Mouse (Mus musculus): ENCODE results near the gene Slc9b2.

The Slc9b2 gene

DNA sequence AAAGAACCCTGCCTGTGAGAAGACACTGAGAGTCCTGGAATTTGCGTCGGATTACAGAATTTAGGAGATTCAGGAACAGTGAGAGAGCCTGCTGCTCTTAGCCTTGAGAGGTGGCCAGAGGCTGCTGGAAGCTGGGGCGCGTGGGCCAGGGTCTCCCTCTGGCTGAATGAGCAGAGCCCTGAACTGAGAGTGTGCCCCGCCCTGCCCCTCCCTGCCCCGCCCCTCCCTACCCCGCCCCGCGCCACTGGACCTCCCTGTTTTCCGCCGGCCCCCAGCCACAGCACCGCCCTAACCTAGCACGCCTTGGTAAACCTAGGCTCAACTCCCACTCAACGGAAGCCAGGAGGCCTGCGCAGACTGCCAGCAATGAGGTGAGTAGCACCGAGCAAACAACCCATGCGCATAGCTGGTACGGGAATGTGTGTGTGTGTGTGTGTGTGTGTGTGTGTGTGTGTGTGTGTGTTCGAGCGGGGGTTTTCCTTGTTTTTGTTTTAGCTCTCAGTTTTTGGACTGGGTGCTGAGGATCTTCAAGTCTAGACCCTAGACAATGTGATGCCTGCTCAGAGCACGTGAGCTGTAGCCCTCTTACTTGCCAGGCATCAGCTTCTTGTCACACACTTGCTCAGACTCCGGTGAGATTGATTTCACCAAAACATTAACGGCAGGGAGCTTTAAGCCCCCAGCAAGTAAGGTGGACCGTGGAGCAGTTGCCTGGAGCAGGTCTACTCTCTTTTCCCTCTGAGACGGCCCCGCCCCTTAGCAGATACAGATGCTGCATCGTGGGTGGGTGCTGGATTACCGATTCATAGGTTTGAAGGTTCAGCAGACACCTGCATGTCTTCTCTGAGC is at the start of gene Slc9b2:
TSS of gene Slc9b2 (plus strand) at position 290 of the 849 bp plus-strand sequence.
- DNase-seq (ENCODE audit: low spot score): peak; percentile 59

DNA sequence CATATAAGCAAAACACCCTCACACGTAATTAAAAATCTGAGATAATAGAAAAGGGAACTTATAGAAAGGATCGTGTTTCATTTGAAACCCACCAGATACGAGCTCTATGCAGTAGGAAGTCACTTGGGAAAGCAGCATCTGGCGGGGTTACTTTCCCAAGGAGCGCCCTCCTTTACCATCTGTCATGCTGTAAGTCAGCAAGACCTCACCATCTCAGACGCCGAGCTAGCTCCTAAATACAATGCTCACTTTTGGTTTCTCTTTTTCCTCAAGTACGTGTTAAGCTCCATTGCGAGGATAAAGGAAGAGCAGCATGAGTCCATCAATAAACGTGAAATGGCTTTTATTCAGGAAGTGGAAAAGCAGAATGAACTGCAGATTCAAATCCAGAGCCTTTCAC is 48.6 kb upstream of the Slc9b2 start:
- DNase-seq (ENCODE audit: low spot score): no peak

DNA sequence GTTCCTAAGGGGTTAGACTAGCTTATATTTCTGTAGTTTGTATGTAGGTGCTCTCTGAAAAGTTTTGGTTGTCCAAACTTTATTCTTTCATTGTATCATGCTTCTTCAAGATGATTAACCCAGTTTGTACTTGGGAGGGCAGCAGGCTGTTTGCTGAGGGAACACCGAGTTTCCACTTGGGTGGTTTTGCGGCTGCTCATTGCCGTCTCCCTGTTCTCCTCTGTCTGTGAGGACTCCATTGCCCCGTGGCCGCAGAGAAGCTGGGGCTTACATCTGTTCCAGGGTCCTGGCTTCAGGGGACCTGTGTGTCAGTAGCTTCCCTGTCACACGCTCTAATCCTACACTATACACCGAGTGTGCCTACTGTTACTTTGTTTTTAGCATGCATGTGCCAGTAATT is 47.3 kb upstream of the Slc9b2 start:
- DNase-seq (ENCODE audit: low spot score): no peak

DNA sequence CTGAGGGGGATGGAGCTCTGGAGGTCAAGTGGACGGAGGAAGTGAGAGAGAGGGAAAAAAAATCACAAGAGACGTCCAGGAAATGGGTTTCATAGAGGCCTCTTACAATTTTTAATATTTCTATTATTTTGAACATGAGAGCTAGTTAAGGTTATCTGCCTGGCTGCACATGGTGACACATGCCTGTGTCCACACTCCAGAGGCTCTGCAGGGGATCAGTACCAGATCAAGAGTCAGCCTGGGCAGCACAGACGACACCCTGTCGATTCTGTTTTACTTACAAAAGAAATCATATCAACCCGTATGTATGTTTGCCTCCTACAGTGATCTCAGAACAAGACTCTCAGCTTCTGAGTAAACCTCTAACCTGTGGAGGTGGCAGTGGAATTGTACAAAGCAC is 38.9 kb upstream of the Slc9b2 start:
- DNase-seq (ENCODE audit: low spot score): no peak

DNA sequence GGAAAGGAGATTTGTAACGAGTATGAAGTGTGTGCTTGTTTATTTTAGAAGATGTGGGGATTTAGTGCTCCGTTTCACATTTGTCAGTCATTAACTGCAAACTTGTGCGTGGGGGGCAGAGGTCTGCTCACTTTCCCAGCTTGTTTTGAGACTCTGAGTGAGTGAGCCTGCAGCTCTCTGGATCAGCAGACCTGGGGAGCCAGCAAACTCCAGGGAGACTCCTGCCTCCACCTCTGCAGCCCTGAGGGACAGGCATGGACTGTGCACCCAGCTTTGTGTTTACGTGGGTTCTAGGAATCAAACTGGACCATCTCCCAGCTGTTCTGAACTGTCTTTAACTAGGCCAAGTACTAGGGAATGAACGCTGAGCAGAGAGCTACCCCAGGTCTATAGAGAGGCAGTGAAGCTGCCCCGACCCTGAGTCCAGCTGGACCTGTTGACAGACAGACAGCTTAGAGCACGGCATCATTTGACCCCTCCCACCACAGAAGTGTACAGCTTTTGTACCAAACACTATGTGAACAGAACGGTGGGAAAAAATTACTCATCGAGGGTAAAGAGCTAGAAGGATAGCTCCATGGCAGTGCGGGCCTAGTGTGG is 38.0 kb upstream of the Slc9b2 start:
- no peak for DNase-seq (ENCODE audit: low spot score)

DNA sequence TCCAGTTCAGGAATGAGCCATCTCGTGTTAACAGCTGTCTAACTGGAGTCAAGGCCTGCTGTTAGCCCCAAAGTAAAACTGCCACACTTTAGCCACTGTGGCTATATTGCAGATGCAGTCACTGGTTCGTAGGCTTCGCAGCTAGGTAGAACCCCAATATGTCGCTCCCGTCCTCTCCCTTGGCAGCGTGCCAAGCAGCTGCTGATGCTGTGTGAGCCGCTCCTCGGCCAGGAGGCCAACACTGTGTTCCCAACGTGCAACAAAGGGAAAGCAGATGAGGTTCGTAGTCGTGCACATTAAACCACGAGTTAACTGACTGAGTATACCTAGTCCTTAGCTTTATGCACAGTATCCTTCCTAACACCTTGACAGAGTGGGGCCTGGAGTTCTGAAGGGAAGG is 34.9 kb upstream of the Slc9b2 start:
- no peak for DNase-seq (ENCODE audit: low spot score)

DNA sequence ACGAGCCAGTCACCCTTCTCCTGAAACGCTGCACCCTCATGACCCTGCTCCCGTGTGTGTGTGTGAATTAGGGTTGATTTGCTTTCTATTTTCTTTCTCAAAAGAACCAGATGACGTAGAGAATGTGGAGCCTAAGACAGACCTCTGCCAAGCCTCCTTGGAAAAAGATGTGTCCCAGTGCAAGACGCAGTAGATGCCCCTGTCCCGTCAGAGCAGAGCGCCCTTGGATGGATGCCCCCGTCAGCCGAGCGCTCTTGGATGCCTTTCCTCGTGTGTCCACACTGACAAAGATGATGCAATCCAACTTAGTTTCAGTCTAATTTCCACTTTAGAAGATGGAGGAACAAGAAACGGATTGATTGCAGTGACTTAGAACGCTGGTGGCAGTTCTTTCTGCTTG is 34.5 kb upstream of the Slc9b2 start:
- DNase-seq (ENCODE audit: low spot score): no peak

DNA sequence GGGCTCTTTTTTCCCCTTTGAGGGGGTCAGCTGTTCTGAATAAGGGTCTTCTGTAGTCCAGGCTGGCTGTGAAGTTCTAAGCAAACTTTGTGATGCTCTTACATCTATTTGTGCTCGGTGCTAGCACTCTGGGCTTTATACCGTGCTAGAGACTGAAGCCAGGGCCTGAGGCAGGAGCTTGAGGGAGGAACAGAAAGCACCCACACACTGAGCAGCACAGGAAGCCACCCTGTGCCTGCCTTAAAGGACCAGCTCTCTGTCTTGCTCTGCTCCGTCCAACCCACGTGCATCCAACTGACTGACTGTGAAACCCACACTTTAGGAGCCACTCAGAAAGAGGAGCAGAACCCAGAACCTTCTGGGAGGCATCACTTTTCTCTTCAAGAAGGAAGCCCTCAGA is 27.3 kb upstream of the Slc9b2 start:
- no peak for DNase-seq (ENCODE audit: low spot score)

DNA sequence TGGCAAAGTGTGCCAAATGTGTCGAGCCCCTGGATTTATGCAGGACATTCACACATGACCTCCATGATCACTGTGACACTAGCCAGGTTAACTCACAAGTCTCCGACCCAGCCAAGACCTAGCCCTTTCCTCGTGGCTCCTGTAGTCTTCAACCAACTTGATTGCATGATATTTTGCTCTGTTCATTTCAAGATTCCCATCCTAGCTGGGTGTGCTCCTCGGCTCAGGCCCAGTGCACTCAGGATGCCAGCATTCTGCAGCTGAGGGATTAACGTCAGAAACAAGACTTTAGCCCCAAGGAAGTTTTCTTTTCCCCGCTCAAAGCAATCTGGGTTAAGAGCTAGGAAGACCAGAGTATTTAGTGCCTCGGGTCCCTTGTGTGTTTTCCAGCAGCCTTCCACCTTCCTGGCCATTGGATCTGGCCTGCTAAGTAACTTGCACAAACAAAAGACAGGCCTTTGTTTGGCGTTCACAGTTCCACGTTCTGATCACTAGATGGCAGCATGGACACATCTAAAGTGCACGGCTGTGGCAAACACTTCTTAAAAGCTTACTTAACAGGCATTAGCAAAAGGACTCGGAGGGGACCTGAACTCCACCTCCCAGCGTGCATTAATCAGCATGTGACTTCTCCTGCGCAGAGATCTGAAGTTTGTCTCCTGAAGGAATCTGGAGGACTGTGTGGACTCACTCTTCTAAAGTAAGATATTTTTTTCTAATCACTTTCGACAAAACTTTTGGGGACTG is 26.7 kb upstream of the Slc9b2 start, which contains the start of gene Bdh2:
TSS of gene Bdh2 (plus strand) at position 553 of the 747 bp plus-strand sequence.
- peak; percentile 98 for DNase-seq (ENCODE audit: low spot score)

DNA sequence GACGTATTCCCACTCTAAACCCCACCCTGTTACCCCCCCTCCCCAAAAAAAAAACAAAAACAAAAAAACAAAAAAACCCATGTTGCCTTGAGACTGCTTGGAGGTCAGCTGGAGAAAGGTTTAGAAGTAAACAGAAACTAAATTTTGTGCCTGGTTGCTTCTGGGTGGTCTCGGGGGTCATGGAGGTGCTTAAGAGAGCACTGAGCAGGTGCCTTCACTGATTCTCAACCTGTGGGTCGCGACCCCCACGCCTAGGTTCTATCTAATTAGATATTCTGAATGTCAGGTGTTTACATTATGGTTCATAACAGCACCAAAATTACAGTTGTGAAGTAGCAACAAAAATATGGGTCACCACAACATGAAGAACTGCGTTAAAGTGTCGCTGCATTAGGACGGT is 25.8 kb upstream of the Slc9b2 start:
- no peak for DNase-seq (ENCODE audit: low spot score)

DNA sequence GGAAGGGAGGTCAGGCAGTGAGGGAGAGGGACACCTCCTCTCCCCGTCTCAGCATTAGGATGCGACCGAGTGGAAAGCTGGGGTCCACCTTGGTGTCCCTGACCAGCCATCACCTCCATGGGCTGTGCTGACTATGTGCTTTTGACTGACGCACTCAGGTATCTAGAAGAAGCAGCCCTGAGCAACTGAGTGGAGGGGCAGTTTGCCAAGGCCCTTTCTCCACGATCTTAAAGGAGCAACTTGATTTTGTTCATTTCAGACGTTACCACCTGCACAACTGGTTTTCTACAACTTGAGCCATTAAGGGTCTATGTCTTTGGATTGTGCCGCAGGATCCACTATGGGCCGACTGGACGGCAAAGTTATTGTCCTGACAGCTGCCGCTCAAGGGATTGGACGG is 22.2 kb upstream of the Slc9b2 start:
- no peak for DNase-seq (ENCODE audit: low spot score)

DNA sequence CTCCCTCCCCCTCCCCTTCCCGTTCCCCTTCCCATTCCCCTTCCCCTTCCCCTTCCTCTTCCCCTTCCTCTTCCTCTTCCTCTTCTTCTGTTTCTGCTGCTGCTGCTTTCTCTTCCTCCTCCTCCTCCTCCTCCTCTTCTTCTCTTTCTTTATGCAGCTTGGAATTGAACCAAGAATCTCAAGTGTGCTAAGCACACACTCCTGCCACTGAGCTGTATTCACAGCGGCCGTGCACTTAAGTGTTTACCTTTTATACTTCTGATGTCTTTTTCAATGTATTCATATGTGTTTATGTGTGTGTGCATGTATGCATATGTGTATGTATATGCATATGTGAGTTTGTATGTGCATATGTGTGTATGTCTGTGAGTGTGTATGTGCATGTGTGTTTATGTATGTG is 21.7 kb upstream of the Slc9b2 start:
- DNase-seq (ENCODE audit: low spot score): no peak

DNA sequence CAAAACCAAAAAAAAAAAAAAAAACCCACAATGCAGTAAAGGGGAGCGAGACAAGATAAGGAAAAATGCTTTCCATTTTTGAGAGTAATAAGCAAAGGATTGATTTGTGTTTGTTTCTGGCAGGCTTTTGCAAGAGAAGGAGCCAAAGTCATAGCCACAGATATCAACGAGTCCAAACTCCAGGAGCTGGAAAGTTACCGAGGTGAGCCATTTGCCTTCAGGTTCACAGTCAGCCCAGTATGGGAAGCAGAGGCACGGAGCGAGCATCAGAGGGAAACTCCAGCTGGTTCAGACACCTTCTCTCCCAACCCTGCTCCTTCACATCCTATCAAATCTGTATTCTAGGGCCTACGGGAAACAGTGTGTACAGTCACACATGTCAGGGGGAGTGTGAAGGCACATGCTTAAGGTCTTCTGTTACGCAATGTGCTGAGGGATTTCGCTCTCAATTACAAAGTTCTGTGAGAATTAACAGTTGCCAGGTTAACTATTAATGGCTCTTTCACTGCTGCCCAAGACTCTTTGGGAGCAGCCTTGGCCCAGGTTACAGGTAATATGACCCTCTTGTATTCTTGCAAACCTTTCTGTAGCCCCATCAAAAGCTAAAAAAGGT is 19.3 kb upstream of the Slc9b2 start:
- no peak for DNase-seq (ENCODE audit: low spot score)

DNA sequence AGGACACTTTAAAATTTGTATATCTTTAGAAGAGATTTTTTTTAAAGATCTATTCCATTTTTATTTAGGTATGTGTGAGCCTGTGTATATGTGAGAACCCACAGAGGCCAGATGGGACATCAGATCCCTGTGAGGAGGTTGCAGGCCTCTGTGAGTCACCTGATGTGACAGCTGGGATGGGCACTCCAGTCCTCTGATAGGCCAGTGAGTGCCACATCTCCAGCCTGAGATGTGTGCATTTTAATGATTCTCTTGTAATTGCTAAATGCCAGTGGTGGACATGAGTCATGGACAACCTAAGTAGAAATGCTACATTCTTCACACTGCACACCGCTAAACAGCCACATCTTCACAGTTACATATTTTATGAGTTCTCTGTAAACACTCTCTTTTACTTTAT is 18.4 kb upstream of the Slc9b2 start:
- no peak for DNase-seq (ENCODE audit: low spot score)

DNA sequence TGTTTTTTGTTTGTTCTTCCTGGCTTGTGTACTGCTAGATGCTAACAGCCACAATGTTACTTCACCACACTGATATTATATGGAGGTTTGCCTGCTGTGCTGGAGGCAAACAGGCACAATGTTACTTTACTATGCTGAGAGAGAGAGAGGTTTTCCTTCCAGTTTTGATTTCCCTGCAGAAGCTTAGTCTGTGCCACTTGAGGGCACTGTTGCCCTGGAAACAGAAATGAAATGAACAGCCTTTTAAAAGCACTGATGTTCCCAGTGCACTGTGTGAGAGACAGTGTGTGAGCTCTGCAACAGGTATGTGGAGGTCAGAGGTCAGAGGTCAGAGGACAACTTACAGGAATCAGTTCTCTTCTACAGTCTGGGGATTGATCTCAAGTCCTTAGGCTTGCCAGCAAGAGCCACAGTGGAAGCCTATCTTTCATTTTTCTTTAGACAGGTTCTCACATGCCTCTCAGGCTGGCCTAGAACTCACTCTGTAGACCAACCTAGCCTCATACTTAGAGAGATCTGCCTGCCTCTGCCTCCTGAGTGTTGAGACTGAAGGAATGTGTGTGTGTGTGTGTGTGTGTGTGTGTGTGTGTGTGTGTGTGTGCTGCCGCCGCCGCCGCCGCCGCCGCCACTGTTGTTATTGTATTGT is 17.1 kb upstream of the Slc9b2 start:
- peak; percentile 84 for DNase-seq (ENCODE audit: low spot score)

DNA sequence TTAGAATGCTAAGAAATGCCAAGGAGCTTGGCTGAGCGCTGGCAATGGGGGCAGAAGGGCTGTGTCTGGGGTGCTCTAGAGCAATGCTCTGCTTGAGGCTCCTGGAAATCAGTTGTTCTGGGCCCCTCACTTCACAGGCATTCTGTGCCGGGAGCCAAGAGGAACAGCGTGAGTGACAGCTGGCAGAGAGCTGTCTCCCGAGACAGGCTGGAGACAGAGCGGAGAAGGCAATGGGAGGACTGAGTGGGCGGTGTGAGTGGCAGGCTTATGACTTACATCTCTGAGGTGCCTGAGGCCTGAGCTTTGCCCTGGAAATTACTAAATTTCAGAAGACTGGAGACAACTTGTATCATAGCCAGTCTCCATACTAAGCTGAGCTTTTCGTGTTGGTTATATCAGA is 13.8 kb upstream of the Slc9b2 start:
- DNase-seq (ENCODE audit: low spot score): no peak

DNA sequence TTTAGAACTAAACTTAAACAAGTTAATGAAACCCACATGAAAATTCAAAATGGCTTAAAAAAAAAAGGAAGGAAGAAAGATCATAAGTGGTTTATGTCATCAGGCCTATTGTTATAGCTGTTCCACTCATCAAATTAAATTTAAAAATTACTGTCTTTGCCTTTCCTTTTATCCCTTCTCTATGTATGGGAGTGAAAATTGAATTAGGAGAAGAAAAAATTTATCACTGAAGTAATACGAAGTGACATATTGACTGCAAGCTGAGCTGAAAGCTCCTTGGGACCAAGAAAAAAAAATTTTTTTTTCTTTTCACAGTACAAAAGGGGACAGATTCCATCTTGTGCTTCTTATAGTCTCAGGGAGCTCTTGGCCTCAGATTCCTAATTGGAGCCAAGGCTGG is 11.9 kb upstream of the Slc9b2 start:
- DNase-seq (ENCODE audit: low spot score): no peak

DNA sequence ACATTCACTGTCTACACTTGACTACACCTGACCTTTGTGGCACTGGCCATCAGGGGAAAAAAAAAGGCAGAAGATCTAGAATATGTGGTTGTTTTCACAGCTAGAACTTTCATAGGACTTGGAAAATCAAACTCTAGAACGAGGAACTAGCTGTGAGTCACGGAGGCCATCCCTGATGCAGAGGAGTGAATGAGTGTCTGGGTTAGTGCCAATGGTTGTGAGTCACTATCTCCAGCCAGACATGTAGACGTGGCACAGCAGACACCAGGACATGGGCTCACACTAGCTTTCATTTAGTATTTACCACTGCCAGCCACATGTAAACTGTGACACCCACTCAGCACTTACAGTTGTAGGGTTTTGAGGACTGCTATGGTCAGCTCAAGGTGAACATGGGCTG is 8.9 kb upstream of the Slc9b2 start:
- no peak for DNase-seq (ENCODE audit: low spot score)

DNA sequence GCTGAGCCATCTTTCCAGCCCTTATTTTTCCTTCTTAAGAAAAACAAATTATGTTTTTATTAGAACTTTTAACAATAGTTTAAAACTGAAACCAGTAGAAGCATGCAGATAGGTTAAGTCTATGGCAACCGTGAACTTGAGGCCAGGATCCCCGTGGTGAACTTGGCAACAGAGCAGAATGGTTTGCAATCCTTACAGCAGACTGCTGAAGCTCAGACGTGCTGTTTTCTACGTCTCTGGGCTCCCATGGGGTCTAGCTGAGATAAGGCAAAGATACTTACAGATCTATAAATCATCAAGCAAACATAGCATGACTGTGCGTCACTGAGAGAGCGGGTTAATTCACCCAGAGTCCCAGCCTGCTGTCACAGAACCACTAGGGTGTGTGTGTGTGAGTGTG is 7.4 kb upstream of the Slc9b2 start:
- no peak for DNase-seq (ENCODE audit: low spot score)

DNA sequence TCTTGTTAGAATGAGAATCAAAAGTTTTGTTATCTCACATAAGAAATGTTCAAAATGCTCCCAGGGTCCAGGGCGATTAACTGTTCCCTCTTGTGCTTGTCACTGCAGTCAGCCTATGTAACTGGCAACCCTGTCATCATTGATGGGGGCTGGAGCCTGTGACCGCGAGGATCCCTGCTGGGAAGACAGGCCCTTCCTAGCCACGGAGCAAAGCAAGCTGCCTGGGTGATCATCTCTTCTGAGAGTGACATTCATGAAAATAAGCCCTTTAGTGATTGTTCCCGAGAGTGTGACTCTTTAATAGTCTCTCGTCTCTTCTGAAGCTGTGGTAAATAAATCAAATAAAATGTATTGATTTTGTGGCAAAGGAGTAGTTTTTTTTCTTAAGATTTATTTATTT is 3.4 kb upstream of the Slc9b2 start:
- peak; percentile 62 for DNase-seq (ENCODE audit: low spot score)

DNA sequence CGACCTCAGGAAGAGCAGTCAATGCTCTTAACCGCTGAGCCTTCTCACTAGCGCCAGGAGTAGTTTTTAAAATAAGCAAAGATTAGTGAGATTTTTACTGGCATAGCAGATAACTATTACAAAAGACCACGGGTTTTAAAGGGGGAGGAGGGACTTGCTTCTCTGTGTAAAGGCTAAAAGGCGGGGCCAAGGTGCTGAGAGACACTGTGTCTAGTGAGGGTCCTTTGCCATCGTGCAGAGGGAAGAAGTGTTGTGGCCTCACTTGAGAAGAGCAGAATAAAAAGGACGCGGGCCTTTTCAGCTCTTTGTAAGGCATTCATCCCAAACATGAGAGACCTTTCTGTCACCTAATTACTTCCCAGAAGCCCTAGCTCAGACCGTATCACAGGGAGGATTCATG is 2.9 kb upstream of the Slc9b2 start:
- peak; percentile 66 for DNase-seq (ENCODE audit: low spot score)

DNA sequence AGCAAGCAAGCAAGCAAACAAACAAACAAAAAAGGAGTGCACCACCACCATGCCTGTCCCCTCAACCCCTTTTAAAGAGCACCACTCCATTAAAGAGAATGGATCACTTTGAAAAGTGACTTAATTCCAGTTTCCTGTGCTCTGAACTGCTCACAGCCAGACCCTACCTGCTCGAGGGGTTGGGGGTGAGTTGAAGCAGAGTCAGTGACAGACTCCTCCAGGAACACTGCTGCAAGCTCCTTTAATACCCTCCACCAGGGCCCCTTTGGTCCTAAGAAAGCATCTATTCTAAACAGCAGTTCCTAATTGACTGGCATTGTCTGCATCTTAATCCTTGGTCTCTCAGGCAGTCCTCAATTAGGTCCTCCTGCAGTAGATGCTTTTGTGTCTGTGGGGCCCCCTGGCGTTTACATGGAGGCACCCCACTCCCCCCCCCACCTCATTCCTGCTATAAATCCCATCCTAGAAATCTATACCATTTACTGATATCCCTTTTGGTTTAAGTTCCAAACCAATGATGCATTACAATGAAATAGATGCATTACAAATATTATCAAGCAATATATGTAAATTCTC is 5.5 kb downstream of the Slc9b2 start:
- no peak for DNase-seq (ENCODE audit: low spot score)
